Mouse (Mus musculus) cerebellum, adult 9-11 months (tissue): Measurements from ENCODE around the gene Prkce.

Experiments used
- DNase-seq: peaks from one replicate; pipeline ENCODE4 v3.0.0; 2022

Gene Prkce

GRCm38 (mm10) chr17:86266051-86266450, 98.5 kb downstream of the Prkce start:
- DNase-seq: peak; percentile 99

- DNase-seq: peak; percentile 66
Observed at GRCm38 (mm10) chr17:86267126-86267760, 99.7 kb downstream of the Prkce start.

- DNase-seq: no peak
Observed at GRCm38 (mm10) chr17:86269639-86270038, 102.1 kb downstream of the Prkce start.

GRCm38 (mm10) chr17:86270523-86270922, 102.9 kb downstream of the Prkce start:
- no peak for DNase-seq

- no peak for DNase-seq
Observed at GRCm38 (mm10) chr17:86271277-86271676, 103.7 kb downstream of the Prkce start.

- no peak for DNase-seq
Observed at GRCm38 (mm10) chr17:86272961-86273360, 105.4 kb downstream of the Prkce start.

GRCm38 (mm10) chr17:86273566-86274349, 106.2 kb downstream of the Prkce start:
- DNase-seq: no peak

DNA sequence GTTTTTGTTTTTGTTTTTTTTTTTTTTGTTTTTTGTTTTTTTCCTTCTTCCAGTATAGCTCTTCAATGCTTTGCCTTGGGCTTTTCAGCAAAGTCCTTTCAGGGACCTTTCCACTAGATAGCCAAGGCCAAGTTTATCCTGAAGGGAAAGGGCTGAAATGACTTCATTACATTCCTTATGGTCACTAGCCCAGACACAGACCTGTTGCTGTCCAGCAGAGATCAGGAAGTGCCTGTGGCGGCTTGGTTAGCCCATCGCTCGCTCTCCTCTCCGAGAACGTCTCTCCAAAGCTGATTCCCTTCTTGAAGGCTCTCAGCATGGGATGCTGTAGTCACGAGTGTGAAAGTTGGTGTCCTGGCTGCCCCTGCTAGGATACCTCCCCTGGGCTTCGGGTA, 106.8 kb downstream of the Prkce start:
- no peak for DNase-seq

DNA sequence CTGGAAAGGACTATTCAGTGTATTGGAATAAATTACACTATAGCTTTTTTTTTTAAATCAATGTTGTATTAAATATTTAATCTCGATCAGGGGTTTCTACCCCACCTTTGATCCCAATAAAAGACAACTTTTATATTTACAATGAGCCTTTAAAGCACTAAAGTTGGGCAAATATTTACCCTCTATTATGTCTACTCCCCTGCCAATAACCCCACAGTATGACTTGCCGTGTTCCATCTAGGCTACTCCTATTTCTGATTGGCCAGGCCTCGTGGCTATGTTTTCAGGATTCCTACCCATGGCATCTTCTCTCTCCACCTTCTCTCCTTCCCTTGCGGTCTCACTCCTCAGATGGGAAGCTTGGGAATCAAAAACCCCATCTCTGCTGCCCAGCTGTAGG, 108.8 kb downstream of the Prkce start:
- no peak for DNase-seq

GRCm38 (mm10) chr17:86277032-86277798, 109.6 kb downstream of the Prkce start:
- no peak for DNase-seq

GRCm38 (mm10) chr17:86277999-86278526, 110.5 kb downstream of the Prkce start:
- no peak for DNase-seq

- peak; percentile 76 for DNase-seq
Observed at GRCm38 (mm10) chr17:86279751-86280150, 112.2 kb downstream of the Prkce start.

- DNase-seq: peak; percentile 84
Observed at GRCm38 (mm10) chr17:86283741-86284140, 116.2 kb downstream of the Prkce start.

DNA sequence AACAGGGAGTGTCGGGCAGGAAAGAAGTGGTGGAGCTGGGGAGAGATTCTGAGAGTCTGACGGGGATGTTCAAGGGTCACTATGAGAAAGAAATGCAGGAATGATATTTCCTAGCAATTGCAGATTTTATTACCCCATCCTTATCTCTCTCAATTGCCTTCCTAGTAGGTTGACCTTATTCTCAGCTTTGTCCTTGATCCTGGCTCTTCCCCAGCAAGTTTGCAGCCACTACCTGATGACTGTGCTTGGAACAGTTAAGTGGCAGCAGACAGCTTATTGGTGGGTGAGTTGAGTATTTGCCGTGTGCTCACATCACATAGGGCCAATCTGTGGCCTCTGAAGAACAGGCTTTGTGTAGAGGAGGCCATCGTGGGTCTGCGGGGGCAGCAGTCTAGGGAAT, 117.5 kb downstream of the Prkce start:
- no peak for DNase-seq

DNA sequence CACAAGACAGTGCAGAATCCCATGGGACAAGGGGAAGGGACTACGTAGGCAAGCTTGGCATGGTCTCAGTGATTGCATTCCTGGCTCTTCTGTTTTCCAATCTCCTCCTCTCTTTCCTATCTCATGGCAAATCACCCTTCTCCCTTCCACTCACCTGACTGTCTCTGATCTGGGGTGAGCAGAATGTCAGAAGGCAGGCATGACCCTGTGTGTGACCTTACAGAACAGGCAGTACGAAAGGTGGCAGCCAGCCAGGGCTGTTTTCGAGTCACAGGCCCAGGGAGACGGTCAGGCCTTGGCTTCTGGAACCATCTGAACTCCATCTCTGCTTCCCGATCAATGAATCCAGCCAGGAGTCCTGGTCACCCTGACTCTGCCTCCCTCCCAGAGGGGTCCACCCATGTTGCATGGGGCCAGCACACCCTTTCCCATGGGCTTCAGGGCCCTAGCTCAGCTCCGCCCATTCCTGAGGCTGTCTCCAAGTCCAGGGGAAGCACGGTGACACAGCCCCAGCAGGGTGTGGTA, 119.2 kb downstream of the Prkce start:
- DNase-seq: no peak

GRCm38 (mm10) chr17:86292711-86293110, 125.1 kb downstream of the Prkce start:
- DNase-seq: no peak

DNA sequence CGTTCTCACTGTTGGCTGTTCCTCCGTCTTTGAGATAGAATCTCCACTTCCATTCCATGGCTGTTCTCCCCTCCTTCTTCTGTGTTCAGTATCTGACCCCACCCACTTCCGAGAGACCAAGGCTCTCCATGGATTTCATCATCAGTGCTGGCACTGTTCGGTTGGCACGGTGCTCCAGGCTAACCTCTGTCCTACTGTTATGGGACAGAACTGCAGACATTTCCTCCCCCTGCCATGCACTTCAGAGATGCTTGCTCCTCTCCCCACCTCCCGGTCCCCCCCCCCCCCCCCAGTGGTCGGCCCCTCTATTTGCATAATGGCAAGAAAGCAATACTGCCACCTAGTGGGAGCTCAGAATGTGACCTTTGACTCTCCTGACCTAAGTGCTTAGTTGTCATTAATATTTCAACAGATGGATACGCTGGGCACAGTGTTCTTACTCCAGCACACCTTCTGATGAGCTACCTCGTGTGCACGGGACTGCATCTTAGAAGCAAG, 125.7 kb downstream of the Prkce start:
- peak; percentile 61 for DNase-seq

DNA sequence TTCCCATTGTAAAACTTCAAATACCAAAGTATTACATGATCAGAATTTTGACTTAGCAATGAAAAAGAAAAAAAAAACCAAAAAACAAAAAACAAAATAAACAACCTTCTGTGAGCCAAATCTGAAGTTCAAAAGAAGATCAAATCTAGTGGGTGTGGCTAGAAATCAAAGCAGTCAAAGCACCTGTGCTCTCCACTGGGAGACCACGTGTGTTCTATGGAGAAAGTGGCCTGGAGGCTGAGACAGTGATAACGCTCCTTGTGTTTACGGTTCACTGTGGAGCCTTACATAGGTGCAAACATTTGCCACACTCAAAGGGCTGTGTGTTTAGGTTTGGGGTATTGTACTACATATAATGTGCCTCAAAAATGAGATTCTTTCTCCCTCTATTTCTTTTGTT, 132.0 kb downstream of the Prkce start:
- DNase-seq: no peak

DNA sequence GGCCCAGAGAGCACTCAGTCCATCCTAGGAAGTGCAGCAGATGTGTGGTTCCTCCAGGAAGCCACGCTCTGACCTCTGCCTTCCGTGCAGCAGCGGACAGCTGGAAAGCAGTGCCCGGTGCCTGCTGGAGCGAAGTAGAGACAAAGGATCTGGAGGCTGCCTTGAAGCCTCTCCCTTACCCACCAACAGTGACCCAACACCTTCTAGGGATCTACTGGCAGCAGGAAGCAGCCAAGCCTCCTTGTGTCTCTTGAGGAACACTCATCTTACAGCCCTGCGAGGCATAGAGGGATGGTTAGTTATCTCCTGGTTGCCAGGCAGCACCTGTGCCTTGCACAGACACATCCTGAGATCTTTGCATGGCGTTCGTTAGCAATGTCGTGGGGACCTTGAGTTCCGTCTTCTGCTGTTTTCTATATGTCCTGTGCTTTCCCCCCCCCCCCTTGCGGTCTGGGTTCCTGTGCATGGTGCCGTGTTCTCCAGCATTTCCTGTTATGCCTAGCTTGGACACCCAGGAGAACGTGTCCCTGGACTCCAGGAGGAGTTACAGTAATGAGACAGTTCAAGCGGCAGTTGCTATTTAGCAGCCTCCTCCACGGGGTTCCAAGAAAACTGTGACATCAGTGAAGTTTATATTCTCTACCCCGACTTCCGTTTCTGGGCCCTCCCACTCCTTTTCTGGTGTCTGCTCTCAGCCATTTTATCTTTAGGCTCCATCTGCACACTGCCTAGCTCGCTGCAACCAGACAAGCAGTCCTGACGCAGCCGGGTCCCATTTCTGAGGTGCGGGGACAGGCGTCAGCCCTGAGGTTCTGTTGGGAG, 133.4 kb downstream of the Prkce start:
- no peak for DNase-seq

GRCm38 (mm10) chr17:86302266-86302665, 134.7 kb downstream of the Prkce start:
- DNase-seq: peak; percentile 93

DNA sequence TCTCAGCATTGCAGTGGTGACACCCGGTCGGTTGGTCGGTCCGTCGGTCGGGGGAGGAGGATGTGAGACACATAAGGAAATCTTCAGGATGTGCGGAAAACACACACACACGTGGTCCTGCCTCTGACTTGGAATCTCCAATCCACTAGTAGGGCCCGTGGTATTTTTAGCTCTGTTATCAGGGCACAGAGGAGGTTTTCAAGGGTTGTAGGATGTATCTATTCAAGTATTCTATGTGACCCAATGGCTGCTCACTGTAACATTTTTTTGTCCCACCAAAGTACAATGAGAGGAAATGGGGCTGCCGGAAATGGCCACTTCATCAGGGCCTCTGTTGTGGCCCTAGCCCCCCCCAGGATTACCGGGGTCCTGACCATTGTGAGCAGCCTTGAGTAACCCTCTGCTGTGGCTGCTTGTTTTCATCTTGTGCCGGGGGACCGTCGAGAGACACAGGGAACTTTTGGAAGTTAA, 135.3 kb downstream of the Prkce start:
- no peak for DNase-seq
